Mouse (Mus musculus): ENCODE results near the gene Olfr669. TPM values are rescaled to one million over a fixed set of nuclear protein-coding genes. Genes with fewer than 3 reads are reported as not detected.
"Not testable (repeated sequence)": the region's sequence is repeated elsewhere in the genome, so short reads cannot be mapped to it uniquely, and the experiment has no call there.

The Olfr669 gene
- polyA plus RNA-seq (2014; fragmentation: Nextera tagmentation; extraction: Ambion mirVana): not detected in 2 replicates

DNA sequence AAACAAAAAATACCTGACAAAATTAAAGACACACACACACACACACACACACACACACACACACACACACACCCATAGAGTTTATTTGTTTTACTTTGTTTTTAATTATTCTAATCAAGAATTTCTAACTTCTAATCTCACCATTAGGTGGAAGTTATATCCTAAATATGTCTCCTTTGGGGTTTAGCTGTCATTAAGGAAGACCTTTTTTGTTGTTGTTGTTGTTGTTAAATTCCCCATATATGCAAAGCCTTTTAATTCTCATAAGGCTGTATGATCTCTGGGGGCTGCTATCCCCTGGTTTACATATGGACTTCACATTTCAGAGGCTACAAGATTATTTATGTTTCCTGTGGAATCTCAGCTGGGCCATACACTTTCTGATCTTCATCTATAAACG lies at the start of gene Olfr669:
TSS of gene Olfr669 (plus strand) at position 301 of the 400 bp plus-strand sequence.
- Histone ChIP-seq H3K4me1 (ENCODE audit: control insufficient read depth, insufficient read depth, low read length) (no peaks in the 10 kb centered on the region), H3K4me3 (ENCODE audit: low read depth, low read length) (no peak within 1 kb of the TSS), H3K9ac (ENCODE audit: low read depth, low read length) (no peak within 1 kb of the TSS), H3K9me3 (ENCODE audit: control insufficient read depth, low read length) (no peaks in the 10 kb centered on the region), H3K27me3 (replicated peaks; ENCODE audit: control insufficient read depth, insufficient read depth, low read length) (no peaks in the 10 kb centered on the region), H3K36me3 (ENCODE audit: control insufficient read depth, insufficient read depth, low read length) (no peaks in the 10 kb centered on the region), H3K4me2 (ENCODE audit: low read depth, low read length) (no peak within 1 kb of the TSS), H3K27ac (replicated peaks; ENCODE audit: low read depth, low read length) (no peak within 1 kb of the TSS)
- DNase-seq (ENCODE audit: low spot score) (no peak), ATAC-seq (ENCODE audit: low read depth) (no peak)
- 84% methylated on average over 1 of the region's 1 CpGs for WGBS

DNA sequence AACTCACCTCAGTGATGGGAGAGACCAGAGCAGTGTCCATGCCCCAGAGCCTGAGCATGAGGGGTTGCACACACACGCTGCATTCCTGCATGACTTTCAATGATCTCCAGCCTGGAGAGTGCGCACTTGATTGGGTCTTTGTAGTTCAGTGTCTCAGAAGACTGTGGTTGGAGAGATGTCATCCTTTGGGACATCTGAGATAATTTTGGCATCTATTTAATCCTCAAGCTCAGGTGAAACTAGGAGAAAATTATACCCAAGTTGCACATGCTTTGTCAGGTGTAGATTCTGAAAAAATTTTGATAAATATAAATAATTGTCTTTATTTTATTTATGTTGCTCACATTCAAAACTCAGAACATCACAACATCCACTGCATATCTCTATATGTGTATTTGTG lies 38.2 kb upstream of the Olfr669 start, which contains the start of gene Olfr666:
TSS of gene Olfr666 (minus strand) at position 101 of the 400 bp plus-strand sequence.
- no peak for ATAC-seq (ENCODE audit: low read depth)
- Histone ChIP-seq H3K9ac (ENCODE audit: low read depth, low read length) (no peak within 1 kb of the TSS), H3K27me3 (replicated peaks; ENCODE audit: control insufficient read depth, insufficient read depth, low read length) (no peaks in the 10 kb centered on the region), H3K27ac (replicated peaks; ENCODE audit: low read depth, low read length) (no peak within 1 kb of the TSS), H3K9me3 (ENCODE audit: control insufficient read depth, low read length) (no peaks in the 10 kb centered on the region), H3K4me1 (ENCODE audit: control insufficient read depth, insufficient read depth, low read length) (no peaks in the 10 kb centered on the region), H3K4me2 (ENCODE audit: low read depth, low read length) (no peak within 1 kb of the TSS), H3K4me3 (ENCODE audit: low read depth, low read length) (no peak within 1 kb of the TSS), H3K36me3 (ENCODE audit: control insufficient read depth, insufficient read depth, low read length) (no peaks in the 10 kb centered on the region)
- WGBS: 92% methylated on average over 2 of the region's 2 CpGs
- DNase-seq (ENCODE audit: low spot score): no peak

GRCm38 (mm10) chr7:104921382-104921781 lies 12.7 kb upstream of the Olfr669 start, which contains the start of gene Olfr667:
Olfr667 (minus strand) TSS chr7:104921482.
- 85% methylated on average over 1 of the region's 1 CpGs for WGBS
- no peak for ATAC-seq (ENCODE audit: low read depth)
- Histone ChIP-seq H3K4me1 (ENCODE audit: control insufficient read depth, insufficient read depth, low read length) (no peaks in the 10 kb centered on the region), H3K36me3 (ENCODE audit: control insufficient read depth, insufficient read depth, low read length) (no peaks in the 10 kb centered on the region), H3K4me3 (ENCODE audit: low read depth, low read length) (no peak within 1 kb of the TSS), H3K9me3 (ENCODE audit: control insufficient read depth, low read length) (no peaks in the 10 kb centered on the region), H3K27me3 (replicated peaks; ENCODE audit: control insufficient read depth, insufficient read depth, low read length) (no peaks in the 10 kb centered on the region), H3K4me2 (ENCODE audit: low read depth, low read length) (no peak within 1 kb of the TSS), H3K27ac (replicated peaks; ENCODE audit: low read depth, low read length) (no peak within 1 kb of the TSS), H3K9ac (ENCODE audit: low read depth, low read length) (no peak within 1 kb of the TSS)
- DNase-seq (ENCODE audit: low spot score): no peak

DNA sequence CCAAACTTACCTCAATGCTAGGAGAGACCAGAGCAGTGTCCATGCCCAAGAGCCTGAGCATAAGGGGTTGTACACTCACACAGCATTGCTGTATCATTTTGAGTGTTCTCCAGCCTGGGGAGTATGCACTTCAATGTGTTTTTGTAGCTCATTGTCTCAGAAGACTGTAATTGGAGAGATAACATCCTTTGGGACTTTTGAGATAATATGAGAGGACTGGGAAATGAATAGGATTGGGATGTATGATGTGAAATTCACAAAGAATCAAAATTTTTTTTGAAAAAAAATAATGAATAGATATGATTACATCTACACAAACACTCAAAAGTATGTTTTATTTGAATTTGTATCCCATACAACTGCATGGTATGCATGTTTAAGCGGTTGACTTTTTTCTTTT lies 6.1 kb upstream of the Olfr669 start, which contains the start of gene Olfr668:
TSS of gene Olfr668 (minus strand) at position 101 of the 400 bp plus-strand sequence.
- DNase-seq (ENCODE audit: low spot score) (no peak), ATAC-seq (ENCODE audit: low read depth) (no peak)
- Histone ChIP-seq H3K36me3 (ENCODE audit: control insufficient read depth, insufficient read depth, low read length) (no peaks in the 10 kb centered on the region), H3K27me3 (replicated peaks; ENCODE audit: control insufficient read depth, insufficient read depth, low read length) (no peaks in the 10 kb centered on the region), H3K27ac (replicated peaks; ENCODE audit: low read depth, low read length) (no peak within 1 kb of the TSS), H3K9me3 (ENCODE audit: control insufficient read depth, low read length) (no peaks in the 10 kb centered on the region), H3K4me3 (ENCODE audit: low read depth, low read length) (no peak within 1 kb of the TSS), H3K4me1 (ENCODE audit: control insufficient read depth, insufficient read depth, low read length) (no peaks in the 10 kb centered on the region), H3K4me2 (ENCODE audit: low read depth, low read length) (no peak within 1 kb of the TSS), H3K9ac (ENCODE audit: low read depth, low read length) (no peak within 1 kb of the TSS)
- WGBS: 81% methylated on average over 1 of the region's 1 CpGs

DNA sequence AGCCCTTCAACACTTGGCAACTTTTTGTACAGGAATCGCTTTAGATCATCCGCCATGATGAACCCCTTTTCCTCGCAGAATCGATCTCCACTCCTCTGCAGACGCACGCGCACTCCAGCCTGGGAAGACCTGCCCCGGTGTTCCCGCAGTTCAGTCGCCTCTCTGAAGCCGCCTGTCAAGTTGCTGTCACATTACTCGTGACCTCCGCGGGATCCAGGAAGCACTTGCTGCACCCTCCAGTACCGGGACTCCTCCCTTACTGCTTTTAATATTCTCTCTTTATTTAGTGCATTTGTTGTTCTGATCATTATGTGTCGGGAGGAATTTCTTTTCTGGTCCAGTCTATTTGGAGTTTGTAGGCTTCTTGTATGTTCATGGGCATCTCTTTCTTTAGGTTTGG lies 16.2 kb downstream of the Olfr669 start:
- not testable (repeated sequence) for H3K9ac ChIP-seq (ENCODE audit: low read depth, low read length); DNase-seq (ENCODE audit: low spot score); H3K4me2 ChIP-seq (ENCODE audit: low read depth, low read length); H3K27me3 ChIP-seq (replicated peaks; ENCODE audit: control insufficient read depth, insufficient read depth, low read length); H3K27ac ChIP-seq (replicated peaks; ENCODE audit: low read depth, low read length); H3K9me3 ChIP-seq (ENCODE audit: control insufficient read depth, low read length); ATAC-seq (ENCODE audit: low read depth); H3K36me3 ChIP-seq (ENCODE audit: control insufficient read depth, insufficient read depth, low read length); H3K4me1 ChIP-seq (ENCODE audit: control insufficient read depth, insufficient read depth, low read length); H3K4me3 ChIP-seq (ENCODE audit: low read depth, low read length)
- WGBS: 92% methylated on average over 16 of the region's 16 CpGs

GRCm38 (mm10) chr7:104962520-104962919 lies 28.5 kb downstream of the Olfr669 start, which contains the start of gene Olfr670:
Olfr670 (minus strand) TSS chr7:104962620.
- 47% methylated on average over 1 of the region's 1 CpGs for WGBS
- no peaks in the 10 kb centered on the region for H3K9me3 ChIP-seq (ENCODE audit: control insufficient read depth, low read length)
- no peak within 1 kb of the TSS for H3K4me3 ChIP-seq (ENCODE audit: low read depth, low read length)
- ATAC-seq (ENCODE audit: low read depth) (no peak), DNase-seq (ENCODE audit: low spot score) (no peak)
- H3K4me2 ChIP-seq (ENCODE audit: low read depth, low read length): no peak within 1 kb of the TSS
- no peak within 1 kb of the TSS for H3K9ac ChIP-seq (ENCODE audit: low read depth, low read length)
- H3K27ac ChIP-seq (replicated peaks; ENCODE audit: low read depth, low read length): no peak within 1 kb of the TSS
- no peaks in the 10 kb centered on the region for H3K4me1 ChIP-seq (ENCODE audit: control insufficient read depth, insufficient read depth, low read length)
- no peaks in the 10 kb centered on the region for H3K27me3 ChIP-seq (replicated peaks; ENCODE audit: control insufficient read depth, insufficient read depth, low read length)
- H3K36me3 ChIP-seq (ENCODE audit: control insufficient read depth, insufficient read depth, low read length): no peaks in the 10 kb centered on the region

DNA sequence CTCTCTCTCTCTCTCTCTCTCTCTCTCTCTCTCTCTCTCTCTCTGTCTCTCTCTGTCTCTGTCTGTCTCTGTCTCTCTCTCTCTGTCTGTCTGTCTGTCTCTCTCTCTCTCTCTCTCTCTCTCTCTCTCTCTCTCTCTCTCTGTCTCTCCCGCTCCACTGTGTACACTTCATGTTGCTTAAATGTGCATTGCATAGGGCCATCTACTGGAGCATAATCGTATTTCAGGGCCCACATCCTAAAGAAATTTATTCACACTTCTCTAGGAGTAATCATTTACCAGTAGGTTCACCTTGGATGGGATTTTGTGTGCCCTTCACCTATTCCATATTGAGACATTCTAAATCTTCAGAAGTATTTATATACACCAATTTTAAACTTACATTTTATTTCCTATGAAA lies 38.5 kb downstream of the Olfr669 start:
- not testable (repeated sequence) for H3K27me3 ChIP-seq (replicated peaks; ENCODE audit: control insufficient read depth, insufficient read depth, low read length); ATAC-seq (ENCODE audit: low read depth); H3K4me1 ChIP-seq (ENCODE audit: control insufficient read depth, insufficient read depth, low read length); H3K4me3 ChIP-seq (ENCODE audit: low read depth, low read length); H3K36me3 ChIP-seq (ENCODE audit: control insufficient read depth, insufficient read depth, low read length); DNase-seq (ENCODE audit: low spot score); H3K9me3 ChIP-seq (ENCODE audit: control insufficient read depth, low read length); H3K9ac ChIP-seq (ENCODE audit: low read depth, low read length); H3K27ac ChIP-seq (replicated peaks; ENCODE audit: low read depth, low read length); H3K4me2 ChIP-seq (ENCODE audit: low read depth, low read length)
- WGBS: 69% methylated on average over 2 of the region's 2 CpGs

- Histone ChIP-seq H3K27me3 (replicated peaks; ENCODE audit: control insufficient read depth, insufficient read depth, low read length) (no peaks in the 10 kb centered on the region), H3K4me3 (ENCODE audit: low read depth, low read length) (no peak within 1 kb of the TSS), H3K4me2 (ENCODE audit: low read depth, low read length) (no peak within 1 kb of the TSS), H3K4me1 (ENCODE audit: control insufficient read depth, insufficient read depth, low read length) (no peaks in the 10 kb centered on the region), H3K9me3 (ENCODE audit: control insufficient read depth, low read length) (no peaks in the 10 kb centered on the region), H3K36me3 (ENCODE audit: control insufficient read depth, insufficient read depth, low read length) (no peaks in the 10 kb centered on the region), H3K9ac (ENCODE audit: low read depth, low read length) (no peak within 1 kb of the TSS), H3K27ac (replicated peaks; ENCODE audit: low read depth, low read length) (no peak within 1 kb of the TSS)
- ATAC-seq (ENCODE audit: low read depth) (no peak), DNase-seq (ENCODE audit: low spot score) (no peak)
- 75% methylated on average over 1 of the region's 1 CpGs for WGBS
Measured at GRCm38 (mm10) chr7:104979026-104979425, 45.0 kb downstream of the Olfr669 start, which contains the start of gene Olfr671. Olfr671 (minus strand) TSS chr7:104979126.

Measured in embryonic facial prominence, embryonic 14.5 days (tissue).